Mouse (Mus musculus): ENCODE results near the gene Mterf1a. TPM values are rescaled to one million over a fixed set of nuclear protein-coding genes. Genes with fewer than 3 reads are reported as not detected.

Mterf1a gene
- polyA plus RNA-seq, 1 experiment: 1.4 TPM

DNA sequence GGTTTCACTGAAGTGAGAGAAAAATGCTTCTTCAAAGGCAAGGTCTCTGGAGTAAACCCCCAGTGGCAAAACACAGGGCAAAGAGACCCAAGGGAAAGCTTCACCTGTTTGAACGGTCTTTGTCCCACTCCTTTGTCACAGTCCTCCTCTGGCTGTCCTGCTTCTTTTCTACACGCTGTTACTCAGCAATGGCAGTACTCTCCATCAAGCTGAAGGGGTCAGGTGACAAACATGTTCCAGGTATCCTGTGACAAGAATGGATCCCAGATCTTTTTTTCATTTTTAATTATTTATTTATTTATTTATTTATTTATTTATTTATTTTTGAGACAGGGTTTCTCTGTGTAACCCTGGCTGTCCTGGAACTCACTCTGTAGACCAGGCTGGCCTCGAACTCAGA, 39.8 kb upstream of the Mterf1a start:
- TF ChIP-seq CTCF (IDR thresholded peaks at IDR 0.05; ENCODE audit: extremely low read depth, insufficient read depth, insufficient read length, insufficient replicate concordance): no peak
- no peak for TF ChIP-seq POLR2A (IDR thresholded peaks at IDR 0.05; ENCODE audit: low read depth, low read length)
- DNase-seq (ENCODE audit: low read depth in 1 of 2, low spot score in 2 of 2): no peak
- H3K27me3 ChIP-seq (ENCODE audit: control insufficient read depth, insufficient read depth, low read length): no peaks in the 10 kb centered on the region
- H3K36me3 ChIP-seq (ENCODE audit: control insufficient read depth, insufficient read depth, low read length): no peaks in the 10 kb centered on the region
- no peak overlapping the region for H3K27ac ChIP-seq (ENCODE audit: insufficient read depth, low read length)
- H3K4me1 ChIP-seq (ENCODE audit: control insufficient read depth, insufficient read depth, insufficient read length): no peaks in the 10 kb centered on the region
- 92% methylated on average over 3 of the region's 3 CpGs for WGBS
- H3K4me3 ChIP-seq (ENCODE audit: extremely low read depth, insufficient read depth, insufficient read length): no peak overlapping the region

DNA sequence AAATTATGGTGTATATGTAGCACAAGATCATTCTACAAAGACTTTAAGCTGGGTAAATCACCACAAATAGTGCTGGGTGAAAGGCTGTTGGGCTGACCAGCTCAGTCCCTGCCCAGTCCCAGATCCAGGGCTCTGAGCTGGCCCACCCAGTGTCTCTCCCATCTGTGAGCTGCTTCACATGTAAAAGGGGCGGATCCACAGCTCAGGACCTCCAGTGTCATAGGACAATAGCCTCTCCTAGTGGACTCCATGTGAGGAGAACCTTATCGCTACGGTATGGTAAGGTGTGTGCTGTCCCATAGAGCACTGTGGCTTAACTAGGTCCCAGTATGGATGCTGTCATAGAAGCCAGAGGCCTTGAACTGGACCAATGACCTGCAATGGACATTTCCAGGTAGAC, 37.9 kb upstream of the Mterf1a start:
- Histone ChIP-seq H3K36me3 (ENCODE audit: control insufficient read depth, insufficient read depth, low read length) (no peaks in the 10 kb centered on the region), H3K27me3 (ENCODE audit: control insufficient read depth, insufficient read depth, low read length) (no peaks in the 10 kb centered on the region), H3K4me1 (ENCODE audit: control insufficient read depth, insufficient read depth, insufficient read length) (no peaks in the 10 kb centered on the region), H3K27ac (ENCODE audit: insufficient read depth, low read length) (no peak overlapping the region), H3K4me3 (ENCODE audit: extremely low read depth, insufficient read depth, insufficient read length) (no peak overlapping the region)
- WGBS: 95% methylated on average over 3 of the region's 3 CpGs
- TF ChIP-seq CTCF (IDR thresholded peaks at IDR 0.05; ENCODE audit: extremely low read depth, insufficient read depth, insufficient read length, insufficient replicate concordance) (no peak), POLR2A (IDR thresholded peaks at IDR 0.05; ENCODE audit: low read depth, low read length) (no peak)
- no peak for DNase-seq (ENCODE audit: low read depth in 1 of 2, low spot score in 2 of 2)

DNA sequence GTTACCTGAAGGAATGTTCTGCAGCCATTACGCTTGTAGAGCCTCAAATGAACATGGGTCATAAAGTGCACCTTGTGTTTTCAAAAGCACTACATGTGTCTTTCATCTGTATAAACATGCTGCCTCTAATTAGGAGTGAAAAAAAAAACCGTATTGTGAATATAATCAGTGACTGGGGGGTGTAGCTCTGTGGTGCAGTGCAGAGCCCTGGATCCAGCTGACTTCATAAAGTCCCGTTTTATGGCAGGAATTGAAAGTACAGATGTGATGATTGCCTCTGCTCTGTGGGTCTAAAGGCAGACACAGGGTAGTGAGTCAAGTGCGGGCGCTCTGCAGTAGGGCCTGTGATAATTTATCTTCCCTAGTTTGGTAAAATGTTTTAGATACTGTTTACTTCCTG, 37.0 kb upstream of the Mterf1a start:
- no peak for DNase-seq (ENCODE audit: low read depth in 1 of 2, low spot score in 2 of 2)
- Histone ChIP-seq H3K4me3 (ENCODE audit: extremely low read depth, insufficient read depth, insufficient read length) (no peak overlapping the region), H3K27ac (ENCODE audit: insufficient read depth, low read length) (no peak overlapping the region), H3K27me3 (ENCODE audit: control insufficient read depth, insufficient read depth, low read length) (no peaks in the 10 kb centered on the region), H3K36me3 (ENCODE audit: control insufficient read depth, insufficient read depth, low read length) (no peaks in the 10 kb centered on the region), H3K4me1 (ENCODE audit: control insufficient read depth, insufficient read depth, insufficient read length) (no peaks in the 10 kb centered on the region)
- WGBS: 85% methylated on average over 5 of the region's 5 CpGs
- TF ChIP-seq CTCF (IDR thresholded peaks at IDR 0.05; ENCODE audit: extremely low read depth, insufficient read depth, insufficient read length, insufficient replicate concordance): no peak
- TF ChIP-seq POLR2A (IDR thresholded peaks at IDR 0.05; ENCODE audit: low read depth, low read length): no peak

DNA sequence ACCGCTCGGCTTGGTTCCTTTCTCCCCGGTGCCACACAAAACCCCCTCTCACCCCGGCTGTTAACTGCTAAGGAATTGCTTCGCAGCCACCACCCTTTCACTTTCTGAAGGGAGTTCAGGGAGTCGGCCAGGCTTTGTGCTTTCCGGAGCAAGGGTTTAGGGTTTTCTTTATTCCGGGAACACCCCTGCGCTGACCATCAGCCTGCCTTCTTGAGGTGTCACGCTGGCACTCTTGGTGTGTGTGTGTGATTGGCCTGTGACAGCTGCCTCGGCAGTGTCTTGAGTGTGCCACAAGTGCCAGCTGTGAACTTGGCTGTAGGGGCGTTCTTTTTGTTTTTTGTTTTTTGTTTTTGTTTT, 34.9 kb upstream of the Mterf1a start:
- no peaks in the 10 kb centered on the region for H3K4me1 ChIP-seq (ENCODE audit: control insufficient read depth, insufficient read depth, insufficient read length)
- WGBS: under 1% methylated on average over 12 of the region's 12 CpGs
- peak in 1 of 2 experiments; percentile 6 for DNase-seq (ENCODE audit: low read depth in 1 of 2, low spot score in 2 of 2)
- no peaks in the 10 kb centered on the region for H3K27me3 ChIP-seq (ENCODE audit: control insufficient read depth, insufficient read depth, low read length)
- H3K36me3 ChIP-seq (ENCODE audit: control insufficient read depth, insufficient read depth, low read length): no peaks in the 10 kb centered on the region
- H3K27ac ChIP-seq (ENCODE audit: insufficient read depth, low read length): no peak overlapping the region
- TF ChIP-seq POLR2A (IDR thresholded peaks at IDR 0.05; ENCODE audit: low read depth, low read length): no peak
- no peak for TF ChIP-seq CTCF (IDR thresholded peaks at IDR 0.05; ENCODE audit: extremely low read depth, insufficient read depth, insufficient read length, insufficient replicate concordance)
- H3K4me3 ChIP-seq (ENCODE audit: extremely low read depth, insufficient read depth, insufficient read length): peak overlapping the region; percentile 97

DNA sequence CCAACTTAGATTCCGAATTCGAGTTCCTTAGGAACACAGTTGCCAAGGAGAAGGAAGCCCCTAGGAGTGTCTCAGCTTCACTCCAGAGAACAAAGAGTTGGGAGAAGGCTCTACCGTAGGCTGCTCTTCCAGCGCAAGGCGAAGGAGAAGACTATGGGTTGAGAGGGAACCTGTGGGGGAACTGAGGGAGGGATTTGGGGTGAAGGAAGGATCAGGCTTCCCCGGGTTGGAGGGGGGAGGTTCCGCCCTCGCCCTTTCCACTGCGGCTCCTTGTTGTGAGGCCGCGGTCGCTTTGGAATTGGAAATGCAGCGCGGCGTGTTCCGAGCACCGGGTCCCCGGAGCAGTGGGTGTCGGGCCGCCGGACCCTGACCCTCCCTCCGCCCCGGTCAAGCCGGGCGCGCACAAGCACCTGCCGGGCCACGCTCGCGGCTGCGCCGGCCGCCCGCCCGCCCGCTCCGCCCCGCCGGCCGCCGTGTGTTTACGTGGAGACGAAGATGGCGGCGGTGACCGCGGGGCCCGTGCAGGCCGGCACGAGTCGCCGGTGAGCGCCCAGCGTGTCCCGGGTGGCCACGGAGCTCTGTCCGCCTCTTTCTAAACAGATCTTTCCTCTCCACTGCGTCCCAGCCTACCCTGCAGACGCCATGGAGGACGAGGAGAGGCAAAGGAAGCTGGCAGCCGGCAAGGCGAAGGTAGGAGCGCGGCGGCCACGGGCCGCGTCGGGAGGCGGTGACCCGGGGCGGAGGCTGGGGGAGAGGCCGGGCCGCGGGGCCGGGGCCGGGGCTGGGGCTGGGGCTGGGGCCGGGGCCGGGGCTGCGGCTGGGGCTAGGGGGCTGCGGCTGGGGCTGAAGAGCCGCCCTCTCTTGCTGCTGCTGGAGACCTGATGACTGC, 34.3 kb upstream of the Mterf1a start, which contains the start of gene Akap9:
TSS of gene Akap9 (plus strand) at position 254 of the 889 bp plus-strand sequence.
- H3K27me3 ChIP-seq (ENCODE audit: control insufficient read depth, insufficient read depth, low read length): no peaks in the 10 kb centered on the region
- no peaks in the 10 kb centered on the region for H3K4me1 ChIP-seq (ENCODE audit: control insufficient read depth, insufficient read depth, insufficient read length)
- DNase-seq (ENCODE audit: low read depth in 1 of 2, low spot score in 2 of 2): peak in 1 of 2 experiments; percentile 57
- WGBS: under 1% methylated on average over 56 of the region's 82 CpGs
- TF ChIP-seq POLR2A (IDR thresholded peaks at IDR 0.05; ENCODE audit: low read depth, low read length) (peak; percentile 15; the same call in 1 of the 2 replicates), CTCF (IDR thresholded peaks at IDR 0.05; ENCODE audit: extremely low read depth, insufficient read depth, insufficient read length, insufficient replicate concordance) (no peak)
- peak within 1 kb of the TSS; percentile 97 for H3K4me3 ChIP-seq (ENCODE audit: extremely low read depth, insufficient read depth, insufficient read length)
- H3K36me3 ChIP-seq (ENCODE audit: control insufficient read depth, insufficient read depth, low read length): no peaks in the 10 kb centered on the region
- peak within 1 kb of the TSS; percentile 73 for H3K27ac ChIP-seq (ENCODE audit: insufficient read depth, low read length)

DNA sequence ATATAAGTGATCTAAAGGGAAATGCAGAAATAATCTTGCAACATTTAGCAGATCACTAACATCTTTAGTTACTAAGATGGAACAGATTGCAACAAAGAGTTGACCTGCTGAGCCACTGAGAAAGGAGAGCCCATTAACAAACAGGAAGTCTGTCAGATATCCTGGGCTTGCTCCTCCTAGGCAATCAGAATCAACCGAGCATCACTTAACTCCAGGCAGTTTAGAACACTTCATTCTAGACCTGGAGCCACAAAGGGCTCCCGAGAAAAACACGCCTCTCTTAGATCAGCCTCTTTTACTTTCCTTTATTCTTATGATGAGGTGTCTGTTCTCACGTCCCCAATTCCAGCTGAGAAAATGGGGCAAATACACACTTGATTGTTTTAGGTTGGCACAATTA, 32.9 kb upstream of the Mterf1a start:
- no peak for TF ChIP-seq CTCF (IDR thresholded peaks at IDR 0.05; ENCODE audit: extremely low read depth, insufficient read depth, insufficient read length, insufficient replicate concordance)
- TF ChIP-seq POLR2A (IDR thresholded peaks at IDR 0.05; ENCODE audit: low read depth, low read length): no peak
- WGBS: 73% methylated on average over 4 of the region's 4 CpGs
- Histone ChIP-seq H3K27ac (ENCODE audit: insufficient read depth, low read length) (no peak overlapping the region), H3K27me3 (ENCODE audit: control insufficient read depth, insufficient read depth, low read length) (no peaks in the 10 kb centered on the region), H3K4me1 (ENCODE audit: control insufficient read depth, insufficient read depth, insufficient read length) (no peaks in the 10 kb centered on the region), H3K36me3 (ENCODE audit: control insufficient read depth, insufficient read depth, low read length) (no peaks in the 10 kb centered on the region), H3K4me3 (ENCODE audit: extremely low read depth, insufficient read depth, insufficient read length) (no peak overlapping the region)
- DNase-seq (ENCODE audit: low read depth in 1 of 2, low spot score in 2 of 2): no peak

DNA sequence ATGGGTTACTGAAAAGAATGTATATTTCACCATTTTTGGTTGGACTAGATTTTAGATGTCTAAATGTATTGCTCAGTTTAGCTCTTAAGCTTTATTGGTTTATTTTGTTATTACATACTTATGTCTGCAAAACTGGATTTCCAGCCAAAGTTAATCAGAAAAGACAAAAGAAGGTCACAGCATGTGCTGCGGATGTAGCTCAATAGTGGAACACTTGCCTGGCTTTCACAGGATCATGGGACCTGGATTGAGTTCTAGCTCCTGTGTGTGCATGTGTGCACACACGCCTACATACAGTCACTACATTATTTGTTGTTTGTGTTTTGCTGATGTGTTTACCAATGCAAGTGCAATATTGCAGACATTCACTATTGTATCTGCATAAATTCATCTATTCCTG, 28.6 kb upstream of the Mterf1a start:
- WGBS: 95% methylated on average over 2 of the region's 2 CpGs
- TF ChIP-seq POLR2A (IDR thresholded peaks at IDR 0.05; ENCODE audit: low read depth, low read length) (no peak), CTCF (IDR thresholded peaks at IDR 0.05; ENCODE audit: extremely low read depth, insufficient read depth, insufficient read length, insufficient replicate concordance) (no peak)
- H3K27me3 ChIP-seq (ENCODE audit: control insufficient read depth, insufficient read depth, low read length): no peaks in the 10 kb centered on the region
- no peak overlapping the region for H3K4me3 ChIP-seq (ENCODE audit: extremely low read depth, insufficient read depth, insufficient read length)
- H3K36me3 ChIP-seq (ENCODE audit: control insufficient read depth, insufficient read depth, low read length): no peaks in the 10 kb centered on the region
- no peak for DNase-seq (ENCODE audit: low read depth in 1 of 2, low spot score in 2 of 2)
- H3K27ac ChIP-seq (ENCODE audit: insufficient read depth, low read length): no peak overlapping the region
- H3K4me1 ChIP-seq (ENCODE audit: control insufficient read depth, insufficient read depth, insufficient read length): no peaks in the 10 kb centered on the region
